Mouse (Mus musculus) kidney, embryonic 14.5 days (tissue): ENCODE data around the gene Spata45. TPM values are rescaled to one million over a fixed set of nuclear protein-coding genes. Genes with fewer than 3 reads are reported as not detected.
"Not testable (repeated sequence)": the region's sequence is repeated elsewhere in the genome, so short reads cannot be mapped to it uniquely, and the experiment has no call there.

Experiments used
- ATAC-seq: fragments of 200-750 bp; cut with Nextera tagmentation; 2 replicates; pipeline ENCODE4 v1.8.0; 2017; ENCODE audit warnings: moderate number of reproducible peaks, mild to moderate bottlenecking, moderate TSS enrichment, moderate library complexity; ENCODE audit not compliant: low FRiP score, low TSS enrichment
- H3K27ac ChIP-seq: fragments of 300-500 bp; sonication (generic); 2 replicates; pipeline ENCODE4 v1.5.1; 2014; ENCODE audit warnings: low read depth, mild to moderate bottlenecking, low read length, moderate library complexity, mixed read lengths
- H3K27me3 ChIP-seq: fragments of 300-500 bp; sonication (generic); 2 replicates; pipeline ENCODE4 v1.6.1; 2014; ENCODE audit warnings: mild to moderate bottlenecking, low read length; ENCODE audit not compliant: control insufficient read depth, insufficient read depth
- H3K36me3 ChIP-seq: fragments of 300-500 bp; sonication (generic); 2 replicates; pipeline ENCODE4 v1.6.1; 2014; ENCODE audit warnings: low read length, mixed read lengths; ENCODE audit not compliant: control insufficient read depth, insufficient read depth
- H3K4me1 ChIP-seq: fragments of 300-500 bp; sonication (generic); 2 replicates; pipeline ENCODE4 v1.6.1; 2014; ENCODE audit warnings: low read length, mixed read lengths; ENCODE audit not compliant: control insufficient read depth, insufficient read depth
- H3K4me2 ChIP-seq: fragments of 300-500 bp; sonication (generic); replicated peaks from 2 replicates; pipeline ENCODE4 v1.6.1; 2014; ENCODE audit warnings: low read depth, mild to moderate bottlenecking, low read length
- H3K4me3 ChIP-seq: fragments of 300-500 bp; sonication (generic); 2 replicates; pipeline ENCODE4 v1.5.1; 2014; ENCODE audit warnings: mild to moderate bottlenecking, low read length
- H3K9ac ChIP-seq: fragments of 300-500 bp; sonication (generic); 2 replicates; pipeline ENCODE4 v1.6.1; 2014; ENCODE audit warnings: low read depth, mild to moderate bottlenecking, low read length, moderate library complexity
- H3K9me3 ChIP-seq: fragments of 300-500 bp; sonication (generic); 2 replicates; pipeline ENCODE4 v1.6.1; 2016; ENCODE audit warnings: low read length; ENCODE audit not compliant: control insufficient read depth
- WGBS: fragments of 180-500 bp; shearing (Covaris S2); extraction: QIAGEN DNeasy Blood & Tissue Kit; methylation state at CpG from one replicate; pipeline ENCODE4 v1.1.7; 2014; 5-methylcytosine and 5-hydroxymethylcytosine counted together
- polyA plus RNA-seq: library from polyadenylated mRNA; unstranded; fragments of >200 nt; fragmentation: Nextera tagmentation; extraction: Ambion mirVana; gene quantifications from 2 replicates; pipeline ENCODE4 v1.2.1, GENCODE M21; 2014

Gene Spata45
- polyA plus RNA-seq, 1 experiment from 2014 or later = not detected

GRCm38 (mm10) chr1:191030922-191031425, 5.5 kb upstream of the Spata45 start:
- not testable (repeated sequence) for H3K9ac ChIP-seq, H3K4me1 ChIP-seq, H3K27me3 ChIP-seq, H3K27ac ChIP-seq, H3K4me2 ChIP-seq, H3K4me3 ChIP-seq, H3K9me3 ChIP-seq, ATAC-seq, H3K36me3 ChIP-seq
- 75% methylated on average over 6 of the region's 6 CpGs for WGBS

GRCm38 (mm10) chr1:191035649-191036048, 790 bp upstream of the Spata45 start:
- ATAC-seq = no peak

GRCm38 (mm10) chr1:191037999-191038398, 1.6 kb downstream of the Spata45 start:
- Histone ChIP-seq H3K27ac (no peak overlapping the region), H3K4me1 (no peaks in the 10 kb centered on the region), H3K36me3 (no peaks in the 10 kb centered on the region), H3K9me3 (no peaks in the 10 kb centered on the region), H3K4me3 (no peak overlapping the region), H3K9ac (no peak overlapping the region), H3K4me2 (no peak overlapping the region), H3K27me3 (no peaks in the 10 kb centered on the region)
- WGBS = 90% methylated on average over 4 of the region's 4 CpGs
- no peak for ATAC-seq

More at GRCm38 (mm10) chr1:191035649-191036048, 790 bp upstream of the Spata45 start:
- no peaks in the 10 kb centered on the region for H3K9me3 ChIP-seq
- no peak overlapping the region for H3K4me3 ChIP-seq
- H3K4me1 ChIP-seq = no peaks in the 10 kb centered on the region
- H3K27ac ChIP-seq = no peak overlapping the region
- H3K9ac ChIP-seq = no peak overlapping the region
- 58% methylated on average over 4 of the region's 4 CpGs for WGBS
- no peak overlapping the region for H3K4me2 ChIP-seq
- H3K27me3 ChIP-seq = no peaks in the 10 kb centered on the region
- H3K36me3 ChIP-seq = no peaks in the 10 kb centered on the region

GRCm38 (mm10) chr1:191041352-191041751, 4.9 kb downstream of the Spata45 start:
- no peaks in the 10 kb centered on the region for H3K36me3 ChIP-seq

GRCm38 (mm10) chr1:191042106-191042505, 5.7 kb downstream of the Spata45 start:
- Histone ChIP-seq H3K4me2 (no peak overlapping the region), H3K4me3 (no peak overlapping the region), H3K4me1 (no peaks in the 10 kb centered on the region), H3K27ac (no peak overlapping the region), H3K27me3 (no peaks in the 10 kb centered on the region), H3K36me3 (no peaks in the 10 kb centered on the region), H3K9me3 (no peaks in the 10 kb centered on the region), H3K9ac (no peak overlapping the region)
- WGBS = 80% methylated on average over 5 of the region's 5 CpGs
- no peak for ATAC-seq

More at GRCm38 (mm10) chr1:191041352-191041751, 4.9 kb downstream of the Spata45 start:
- no peak overlapping the region for H3K4me2 ChIP-seq
- H3K27me3 ChIP-seq = no peaks in the 10 kb centered on the region
- H3K9me3 ChIP-seq = no peaks in the 10 kb centered on the region
- H3K27ac ChIP-seq = no peak overlapping the region
- H3K9ac ChIP-seq = no peak overlapping the region
- no peak overlapping the region for H3K4me3 ChIP-seq
- H3K4me1 ChIP-seq = no peaks in the 10 kb centered on the region
- ATAC-seq = no peak

- H3K36me3 ChIP-seq = no peaks in the 10 kb centered on the region
- no peak for ATAC-seq
These were observed 6.2 kb downstream of the Spata45 start for GRCm38 (mm10) chr1:191042688-191043087.

GRCm38 (mm10) chr1:191045264-191045663, 8.8 kb downstream of the Spata45 start:
- Histone ChIP-seq H3K4me1 (no peaks in the 10 kb centered on the region), H3K9me3 (no peaks in the 10 kb centered on the region), H3K4me3 (no peak overlapping the region), H3K27me3 (no peaks in the 10 kb centered on the region), H3K9ac (no peak overlapping the region), H3K27ac (no peak overlapping the region), H3K36me3 (no peaks in the 10 kb centered on the region), H3K4me2 (no peak overlapping the region)
- ATAC-seq = no peak
- WGBS = 98% methylated on average over 2 of the region's 2 CpGs

More at GRCm38 (mm10) chr1:191042688-191043087, 6.2 kb downstream of the Spata45 start:
- Histone ChIP-seq H3K9ac (no peak overlapping the region), H3K4me2 (no peak overlapping the region), H3K27me3 (no peaks in the 10 kb centered on the region), H3K4me1 (no peaks in the 10 kb centered on the region), H3K4me3 (no peak overlapping the region), H3K27ac (no peak overlapping the region), H3K9me3 (no peaks in the 10 kb centered on the region)
- WGBS = 53% methylated on average over 3 of the region's 3 CpGs

- Histone ChIP-seq H3K4me2 (no peak overlapping the region), H3K9ac (no peak overlapping the region), H3K27me3 (no peaks in the 10 kb centered on the region), H3K36me3 (no peaks in the 10 kb centered on the region), H3K27ac (no peak overlapping the region), H3K9me3 (no peaks in the 10 kb centered on the region), H3K4me1 (no peaks in the 10 kb centered on the region), H3K4me3 (no peak overlapping the region)
- 78% methylated on average over 7 of the region's 7 CpGs for WGBS
- ATAC-seq = no peak
These were observed 9.9 kb downstream of the Spata45 start for GRCm38 (mm10) chr1:191046231-191046824.

- no peak overlapping the region for H3K4me3 ChIP-seq
- no peak overlapping the region for H3K4me2 ChIP-seq
- H3K9me3 ChIP-seq = no peaks in the 10 kb centered on the region
- no peaks in the 10 kb centered on the region for H3K27me3 ChIP-seq
- no peak overlapping the region for H3K9ac ChIP-seq
- no peak overlapping the region for H3K27ac ChIP-seq
- H3K36me3 ChIP-seq = no peaks in the 10 kb centered on the region
- 58% methylated on average over 3 of the region's 3 CpGs for WGBS
- peak; percentile 43; the same call in 1 of the 2 replicates for ATAC-seq
- H3K4me1 ChIP-seq = no peaks in the 10 kb centered on the region
These were observed 17.1 kb downstream of the Spata45 start for GRCm38 (mm10) chr1:191053555-191053954.
